Mouse (Mus musculus) testis, adult 2 months (tissue): ENCODE results near the gene Mb.

ENCODE experiments used
- CTCF ChIP-seq: fragments of 200-500 bp; IDR thresholded peaks from 2 replicates; pipeline ENCODE4 v1.5.1; 2012; ENCODE audit warnings: low read depth, mild to moderate bottlenecking, inconsistent platforms, low read length, moderate library complexity; ENCODE audit not compliant: control insufficient read depth, insufficient read depth, insufficient replicate concordance
- POLR2A ChIP-seq: fragments of 200-500 bp; IDR thresholded peaks from 2 replicates; pipeline ENCODE4 v1.6.1; 2012; ENCODE audit warnings: low read depth, mild to moderate bottlenecking, inconsistent platforms, low read length, moderate library complexity; ENCODE audit not compliant: control insufficient read depth

DNA sequence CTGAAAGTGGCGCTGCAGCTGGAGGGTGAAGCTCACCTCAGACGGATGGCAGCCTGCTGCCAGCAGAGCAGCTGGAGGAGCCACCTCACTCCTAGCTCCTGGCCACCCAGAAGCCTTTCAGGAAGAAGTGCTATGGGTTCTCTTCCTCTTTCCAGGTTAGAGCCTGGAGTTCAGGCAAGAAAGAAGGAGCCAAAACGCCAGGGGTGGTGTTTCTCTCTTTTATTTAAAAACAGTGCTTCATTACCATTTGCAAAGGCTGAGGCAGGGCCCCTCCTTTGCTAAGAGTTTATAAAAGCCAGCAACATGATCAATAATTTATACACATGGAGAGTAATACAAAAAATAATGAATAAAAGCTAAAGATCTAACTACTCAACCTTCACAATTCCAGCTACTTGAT lies 28.3 kb upstream of the Mb start:
- no peak for TF ChIP-seq CTCF
- TF ChIP-seq POLR2A, result no peak
